Mouse (Mus musculus) 3T3-L1 (cell line): ENCODE results near the gene Fam98a.
A peak's percentile ranks its signal among the peaks of the same experiment; 100 is the strongest.

ENCODE experiments used
- DNase-seq: peaks from one replicate; pipeline ENCODE4 v3.0.0-alpha.2; 2015; ENCODE audit warnings: low read depth, low spot score

Fam98a gene

GRCm38 (mm10) chr17:75551512-75552400 lies at the start of gene Fam98a:
Gene Fam98a, minus strand, starts transcription at chr17:75551946.
- DNase-seq, result peak; percentile 99

- DNase-seq, result no peak
Measured at GRCm38 (mm10) chr17:75598652-75599051, 46.9 kb upstream of the Fam98a start.

GRCm38 (mm10) chr17:75582738-75583137 lies 31.0 kb upstream of the Fam98a start:
- DNase-seq, result no peak

GRCm38 (mm10) chr17:75575608-75576007 lies 23.9 kb upstream of the Fam98a start:
- DNase-seq, result no peak

- DNase-seq, result no peak
Measured at GRCm38 (mm10) chr17:75558041-75558440, 6.3 kb upstream of the Fam98a start.

- DNase-seq, result no peak
Measured at GRCm38 (mm10) chr17:75557031-75557430, 5.3 kb upstream of the Fam98a start.

- DNase-seq, result peak; percentile 32
Measured at GRCm38 (mm10) chr17:75550771-75551413, 854 bp downstream of the Fam98a start.

GRCm38 (mm10) chr17:75544262-75544661 lies 7.5 kb downstream of the Fam98a start:
- DNase-seq, result no peak

GRCm38 (mm10) chr17:75543434-75543833 lies 8.3 kb downstream of the Fam98a start:
- no peak for DNase-seq

- peak; percentile 84 for DNase-seq
Measured at GRCm38 (mm10) chr17:75539841-75540240, 11.9 kb downstream of the Fam98a start.

GRCm38 (mm10) chr17:75539130-75539529 lies 12.6 kb downstream of the Fam98a start:
- no peak for DNase-seq

GRCm38 (mm10) chr17:75538431-75538830 lies 13.3 kb downstream of the Fam98a start:
- DNase-seq, result no peak

GRCm38 (mm10) chr17:75537050-75537445 lies 14.7 kb downstream of the Fam98a start:
- no peak for DNase-seq

GRCm38 (mm10) chr17:75536396-75537049 lies 15.2 kb downstream of the Fam98a start:
- DNase-seq, result peak; percentile 72

- DNase-seq, result no peak
Measured at GRCm38 (mm10) chr17:75535612-75536011, 16.1 kb downstream of the Fam98a start.

GRCm38 (mm10) chr17:75534314-75535020 lies 17.3 kb downstream of the Fam98a start:
- no peak for DNase-seq

- DNase-seq, result no peak
Measured at GRCm38 (mm10) chr17:75532469-75532986, 19.2 kb downstream of the Fam98a start.

GRCm38 (mm10) chr17:75529222-75529935 lies 22.4 kb downstream of the Fam98a start:
- DNase-seq, result no peak

GRCm38 (mm10) chr17:75526411-75526810 lies 25.3 kb downstream of the Fam98a start:
- no peak for DNase-seq

- no peak for DNase-seq
Measured at GRCm38 (mm10) chr17:75523812-75524211, 27.9 kb downstream of the Fam98a start.
